Mouse (Mus musculus) myocyte (in vitro differentiated cells): Measurements from ENCODE around the gene Klhl8.

Experiments
- E2F4 ChIP-seq: IDR thresholded peaks from one replicate; pipeline ENCODE4 v1.6.1; 2011; ENCODE audit warnings: mild to moderate bottlenecking, control low read depth, moderate library complexity; ENCODE audit not compliant: insufficient read depth
- MAX ChIP-seq: IDR thresholded peaks from one replicate; pipeline ENCODE4 v1.6.1; 2011; ENCODE audit warnings: low read depth, mild to moderate bottlenecking, control low read depth
- POLR2A ChIP-seq: IDR thresholded peaks from one replicate; pipeline ENCODE4 v1.6.1; 2011; ENCODE audit warnings: low read depth, mild to moderate bottlenecking, control low read depth, moderate library complexity; ENCODE audit not compliant: insufficient read length
- POLR2AphosphoS2 ChIP-seq: IDR thresholded peaks from one replicate; pipeline ENCODE4 v1.6.1; 2011; ENCODE audit warnings: low read depth, control low read depth; ENCODE audit not compliant: insufficient read length
- REST ChIP-seq: IDR thresholded peaks from one replicate; pipeline ENCODE4 v1.6.1; 2011; ENCODE audit warnings: mild to moderate bottlenecking, control low read depth, moderate library complexity; ENCODE audit not compliant: insufficient read depth, insufficient read length
- USF1 ChIP-seq: IDR thresholded peaks from one replicate; pipeline ENCODE4 v1.6.1; 2011; ENCODE audit warnings: low read depth, mild to moderate bottlenecking, control low read depth, moderate library complexity

DNA sequence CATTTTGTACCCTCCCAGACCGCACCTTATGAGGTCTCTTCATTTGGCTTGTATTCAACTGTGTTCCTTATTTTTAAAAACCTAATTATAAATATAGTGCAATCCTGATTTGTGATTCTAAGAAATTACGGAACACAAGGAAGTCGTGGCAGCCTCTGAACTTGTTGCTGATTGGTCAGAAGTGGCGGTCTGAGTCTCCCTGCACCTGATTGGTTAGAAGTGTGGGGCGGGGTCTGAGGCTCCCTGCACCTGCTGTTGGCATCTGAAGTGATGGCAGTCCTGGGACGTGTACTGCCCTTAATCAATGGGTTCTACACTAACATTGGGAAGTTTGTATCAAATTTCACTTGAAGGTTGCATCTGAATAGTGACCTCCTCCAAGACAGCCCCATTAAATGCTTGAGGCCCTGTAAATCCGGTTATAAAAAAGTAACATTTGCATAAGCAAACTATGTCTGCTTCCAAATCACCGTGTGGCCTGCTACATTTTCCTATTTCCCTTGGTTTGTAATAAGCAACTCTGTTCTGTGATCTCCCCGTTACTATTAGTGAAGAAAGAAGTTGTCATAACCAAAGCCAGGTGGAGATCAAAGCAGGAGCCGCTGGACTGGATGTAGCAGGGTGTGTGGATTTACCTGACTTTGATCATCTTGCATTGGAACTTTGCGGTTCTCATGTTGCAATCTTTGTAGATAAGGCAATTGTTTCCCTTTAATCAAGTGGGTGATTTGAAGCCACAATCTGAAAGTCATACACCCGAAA is 5.7 kb upstream of the Klhl8 start:
- no peak for TF ChIP-seq POLR2AphosphoS2
- TF ChIP-seq USF1, result no peak
- TF ChIP-seq E2F4, result no peak
- TF ChIP-seq POLR2A, result no peak
- TF ChIP-seq MAX, result no peak
- no peak for TF ChIP-seq REST
